Mouse (Mus musculus) layer of hippocampus, adult 8-10 months (tissue): ENCODE measurements around the gene Jsrp1. TPM values are rescaled to one million over a fixed set of nuclear protein-coding genes. Genes with fewer than 3 reads are reported as not detected.
"Not testable (repeated sequence)": the region's sequence is repeated elsewhere in the genome, so short reads cannot be mapped to it uniquely, and the experiment has no call there.

Experiments used
- DNase-seq, 2 experiments: peaks; one replicate each; pipeline ENCODE4 v3.0.0; 2022; ENCODE audit warnings: low spot score in 2 of 2
- total RNA-seq, 4 experiments: library from RNA; stranded (reverse); gene quantifications; 2 replicates each; pipeline ENCODE4 v1.2.4; 2022

Gene Jsrp1
- total RNA-seq, 4 experiments from 2014 or later, result 0.91 to 4.7 (median 2.7) TPM

- no peak for DNase-seq
Measured at GRCm38 (mm10) chr10:80832818-80833217, 19.5 kb upstream of the Jsrp1 start.

- no peak for DNase-seq
Measured at GRCm38 (mm10) chr10:80831136-80831535, 17.8 kb upstream of the Jsrp1 start.

- no peak for DNase-seq
Measured at GRCm38 (mm10) chr10:80829359-80830278, 16.3 kb upstream of the Jsrp1 start.

- DNase-seq, result not testable (repeated sequence)
Measured at GRCm38 (mm10) chr10:80828587-80828986, 15.3 kb upstream of the Jsrp1 start.

GRCm38 (mm10) chr10:80827870-80828420, 14.6 kb upstream of the Jsrp1 start:
- no peak for DNase-seq

GRCm38 (mm10) chr10:80827063-80827869, 14.0 kb upstream of the Jsrp1 start:
- no peak for DNase-seq

GRCm38 (mm10) chr10:80826151-80827062, 13.1 kb upstream of the Jsrp1 start, which contains the start of gene Oaz1:
Oaz1 (plus strand) TSS chr10:80826656.
- peak; percentile 100 for DNase-seq

GRCm38 (mm10) chr10:80824827-80825226, 11.5 kb upstream of the Jsrp1 start:
- no peak for DNase-seq

- no peak for DNase-seq
Measured at GRCm38 (mm10) chr10:80823847-80824643, 10.7 kb upstream of the Jsrp1 start.

- DNase-seq, result no peak
Measured at GRCm38 (mm10) chr10:80823316-80823715, 10.0 kb upstream of the Jsrp1 start.

GRCm38 (mm10) chr10:80822528-80822927, 9.2 kb upstream of the Jsrp1 start:
- no peak for DNase-seq

GRCm38 (mm10) chr10:80821991-80822390, 8.7 kb upstream of the Jsrp1 start:
- DNase-seq, result no peak

- DNase-seq, result no peak
Measured at GRCm38 (mm10) chr10:80819406-80819805, 6.1 kb upstream of the Jsrp1 start.

GRCm38 (mm10) chr10:80818599-80819281, 5.4 kb upstream of the Jsrp1 start:
- DNase-seq, result no peak

GRCm38 (mm10) chr10:80817955-80818354, 4.7 kb upstream of the Jsrp1 start:
- DNase-seq, result not testable (repeated sequence)

- DNase-seq, result no peak
Measured at GRCm38 (mm10) chr10:80817164-80817563, 3.9 kb upstream of the Jsrp1 start.

GRCm38 (mm10) chr10:80816303-80816702, 3.0 kb upstream of the Jsrp1 start:
- not testable (repeated sequence) for DNase-seq

- DNase-seq, result no peak
Measured at GRCm38 (mm10) chr10:80814800-80815199, 1.5 kb upstream of the Jsrp1 start.

- DNase-seq, result no peak
Measured at GRCm38 (mm10) chr10:80812391-80813041, 782 bp downstream of the Jsrp1 start.
